Mouse (Mus musculus) kidney, postnatal 36 days (tissue): ENCODE results near the gene Dpp6.

ENCODE experiments used
- DNase-seq, 2 experiments: peaks; one replicate each; pipeline ENCODE4 v3.0.0; 2021 to 2022; ENCODE audit warnings: mixed read lengths in 2 of 2

The Dpp6 gene

DNA sequence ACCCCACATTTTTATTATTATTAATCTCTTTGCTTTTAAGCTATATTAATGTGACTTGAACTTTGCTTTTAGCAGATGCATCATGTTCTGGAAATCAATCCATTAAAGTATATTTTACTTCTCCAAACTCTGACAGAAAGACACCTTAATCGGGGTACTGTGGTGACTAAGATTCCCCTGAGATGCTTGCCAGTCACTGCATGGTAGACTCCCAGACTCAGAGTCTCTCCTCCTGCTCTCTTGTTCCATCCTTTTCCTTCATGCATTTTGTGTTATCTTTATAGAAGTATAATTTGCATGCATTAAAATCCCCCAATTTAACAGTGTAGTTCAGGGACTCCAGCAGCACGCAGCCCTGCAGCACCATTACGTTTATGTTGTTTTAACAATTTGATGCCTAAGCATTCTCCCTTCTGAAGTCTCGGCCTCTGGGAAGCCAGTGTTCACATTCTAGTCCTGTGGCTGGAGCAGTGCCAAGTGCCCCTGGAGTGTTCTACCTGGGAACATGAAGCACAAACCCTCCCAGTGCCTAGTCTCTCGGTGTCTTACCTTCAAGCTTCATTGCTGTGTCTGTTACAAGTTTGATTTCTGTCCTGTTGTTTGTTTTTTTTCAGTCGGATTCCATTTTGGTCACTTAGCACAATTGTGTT, 153.1 kb downstream of the Dpp6 start:
- peak in 1 of 2 experiments; percentile 8 for DNase-seq

GRCm38 (mm10) chr5:26973166-26973565, 156.2 kb downstream of the Dpp6 start:
- no peak for DNase-seq

DNA sequence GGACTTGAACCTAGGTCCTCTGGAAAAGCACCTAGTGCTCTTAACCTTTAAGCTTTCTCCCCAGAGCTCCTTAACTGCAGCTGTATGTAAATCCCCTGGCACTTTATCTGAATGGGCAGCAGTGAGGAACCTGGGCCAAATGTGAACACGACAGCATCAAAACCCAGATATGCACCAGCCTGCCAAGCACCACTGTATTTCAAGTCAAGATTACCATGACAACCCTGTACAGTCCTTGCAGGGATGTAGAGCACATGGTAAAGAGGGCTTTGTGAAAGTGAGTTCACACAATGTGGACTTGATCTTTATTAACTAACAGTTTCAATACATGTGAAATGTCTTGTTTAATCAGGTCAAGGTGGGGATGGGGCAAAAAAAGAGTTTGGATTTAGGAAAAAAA, 162.3 kb downstream of the Dpp6 start:
- no peak for DNase-seq

DNA sequence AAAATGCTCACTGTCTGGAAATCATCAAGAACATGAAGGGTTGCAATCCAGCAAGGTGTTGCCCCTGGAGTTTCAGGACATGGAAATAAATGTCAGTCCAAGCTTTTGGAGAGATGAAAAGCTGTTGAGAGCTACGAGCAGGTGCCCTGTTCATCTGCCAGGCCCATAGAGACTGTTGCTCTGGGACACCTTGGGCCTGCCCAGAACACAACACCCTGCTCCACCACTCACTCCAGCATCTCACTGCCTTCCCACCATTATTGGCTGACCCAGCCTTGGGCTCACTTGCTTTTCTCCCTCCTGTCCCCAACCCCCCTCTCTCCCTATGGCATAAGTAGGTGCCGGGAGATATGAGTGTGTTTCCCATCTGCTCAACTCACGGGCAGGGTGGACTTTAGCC, 162.8 kb downstream of the Dpp6 start:
- no peak for DNase-seq

- no peak for DNase-seq
These were observed 168.1 kb downstream of the Dpp6 start for GRCm38 (mm10) chr5:26985114-26985513.

DNA sequence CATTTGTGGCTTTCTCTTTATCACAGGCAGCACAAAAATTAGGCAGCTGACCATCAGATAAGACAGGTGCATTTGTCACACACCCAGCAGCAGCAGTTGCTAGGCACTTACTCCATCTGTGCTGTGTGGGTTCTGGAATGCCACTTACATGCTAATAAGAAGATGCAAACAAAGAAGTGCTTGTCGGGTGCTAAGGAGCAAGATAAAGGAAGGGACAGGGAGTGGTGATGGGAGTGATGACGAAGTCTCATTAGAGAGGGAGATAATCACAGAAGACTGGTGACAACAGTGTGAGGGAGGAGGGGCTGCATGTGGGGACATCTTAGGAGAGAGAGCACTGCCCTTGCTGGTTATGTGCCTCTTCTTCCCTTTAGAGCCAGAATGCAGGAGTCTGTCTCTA, 174.6 kb downstream of the Dpp6 start:
- DNase-seq, result no peak

DNA sequence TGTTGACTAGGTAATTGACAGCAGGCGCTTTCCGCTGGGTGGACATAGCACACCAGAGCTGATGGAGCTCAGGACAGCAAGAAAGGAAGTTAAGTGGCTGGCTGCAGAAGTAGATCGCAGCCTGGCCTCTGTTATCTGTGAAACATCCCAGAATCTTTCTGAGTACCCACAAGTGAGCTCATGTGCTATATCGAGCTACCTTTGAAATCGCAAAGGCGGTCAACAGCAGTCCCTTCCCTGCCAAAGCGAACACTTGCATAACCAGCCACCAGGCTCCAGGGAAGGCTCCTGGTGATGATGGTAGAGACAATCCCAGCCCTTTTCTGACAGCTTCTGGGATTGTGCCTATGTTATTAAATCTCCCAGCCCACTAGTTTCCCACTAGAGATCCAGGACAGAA, 186.5 kb downstream of the Dpp6 start:
- no peak for DNase-seq

GRCm38 (mm10) chr5:27009157-27009556, 192.2 kb downstream of the Dpp6 start:
- DNase-seq, result no peak

- DNase-seq, result no peak
These were observed 193.6 kb downstream of the Dpp6 start for GRCm38 (mm10) chr5:27010582-27010981.

GRCm38 (mm10) chr5:27018314-27018956, 201.4 kb downstream of the Dpp6 start:
- DNase-seq, result no peak

GRCm38 (mm10) chr5:27028611-27029010, 211.6 kb downstream of the Dpp6 start:
- DNase-seq, result no peak

DNA sequence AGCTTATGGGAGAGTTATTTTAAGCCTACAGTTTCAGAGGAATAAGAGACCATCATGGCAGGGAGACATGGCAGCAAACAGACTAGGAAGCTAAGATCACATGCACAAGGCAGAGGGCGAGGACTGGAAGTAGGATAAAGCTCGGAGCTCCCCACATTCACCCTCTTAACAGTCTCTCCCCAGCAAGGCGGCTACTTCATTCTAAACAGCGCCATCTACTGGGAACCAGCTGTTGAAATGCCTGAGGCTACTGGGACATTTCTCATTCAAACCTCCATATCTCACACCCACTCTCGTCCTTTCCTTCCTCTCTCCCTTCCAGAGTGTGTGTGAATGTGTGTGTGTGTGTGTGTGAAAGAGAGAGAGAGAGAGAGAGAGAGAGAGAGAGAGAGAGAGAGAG, 212.8 kb downstream of the Dpp6 start:
- DNase-seq, result peak in 1 of 2 experiments; percentile 16

GRCm38 (mm10) chr5:27034858-27035257, 217.9 kb downstream of the Dpp6 start:
- DNase-seq, result no peak

- no peak for DNase-seq
These were observed 218.3 kb downstream of the Dpp6 start for GRCm38 (mm10) chr5:27035291-27035690.

DNA sequence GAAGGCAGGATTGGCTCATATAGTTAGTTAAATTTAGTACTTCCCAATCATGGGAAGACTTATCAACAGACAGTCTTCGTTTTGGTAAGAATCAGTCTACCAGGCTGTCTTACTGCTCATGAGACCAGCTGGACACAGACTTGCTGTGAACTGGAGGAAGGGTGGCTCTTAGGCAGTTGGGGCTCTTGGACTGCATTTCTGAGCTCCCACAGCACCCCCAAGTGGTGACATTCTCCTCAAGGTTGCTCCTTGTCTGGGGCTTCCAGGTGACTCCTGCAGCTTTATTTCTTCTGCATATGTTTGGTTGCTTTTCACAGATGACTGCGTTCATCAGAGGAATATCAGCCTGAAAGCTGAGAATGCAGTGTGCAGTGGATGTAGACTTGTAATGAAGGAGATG, 218.9 kb downstream of the Dpp6 start:
- peak in 1 of 2 experiments; percentile 35 for DNase-seq

GRCm38 (mm10) chr5:27037796-27038195, 220.8 kb downstream of the Dpp6 start:
- no peak for DNase-seq

DNA sequence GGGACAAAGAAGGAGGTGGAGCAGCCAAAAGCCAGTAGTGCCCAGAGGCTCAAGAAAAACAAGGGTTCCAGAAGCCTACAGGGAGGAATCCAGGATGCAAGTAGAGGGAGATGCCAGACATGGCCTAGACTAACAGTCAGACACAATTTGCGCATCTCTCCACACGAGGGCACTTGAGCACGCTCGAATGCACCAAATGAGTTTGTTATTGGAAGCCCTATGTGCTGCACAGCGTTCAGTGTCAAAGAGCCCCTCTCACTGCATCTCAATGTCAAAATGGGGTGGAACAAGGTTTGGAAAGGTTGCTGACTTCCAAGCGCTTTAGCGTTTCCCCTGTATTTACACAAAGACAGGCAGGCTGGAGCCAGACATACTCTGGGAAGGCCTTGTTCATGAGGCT, 231.2 kb downstream of the Dpp6 start:
- peak; percentile 6 to 55 for DNase-seq

GRCm38 (mm10) chr5:27048926-27049325, 231.9 kb downstream of the Dpp6 start:
- DNase-seq, result no peak

- DNase-seq, result no peak
These were observed 232.5 kb downstream of the Dpp6 start for GRCm38 (mm10) chr5:27049341-27050091.

GRCm38 (mm10) chr5:27051250-27051649, 234.2 kb downstream of the Dpp6 start:
- DNase-seq, result no peak

GRCm38 (mm10) chr5:27052441-27052840, 235.4 kb downstream of the Dpp6 start:
- peak in 1 of 2 experiments; percentile 59 for DNase-seq

- DNase-seq, result peak; percentile 24 to 35
These were observed 239.4 kb downstream of the Dpp6 start for GRCm38 (mm10) chr5:27056436-27056835.

- DNase-seq, result no peak
These were observed 243.1 kb downstream of the Dpp6 start for GRCm38 (mm10) chr5:27060114-27060513.

DNA sequence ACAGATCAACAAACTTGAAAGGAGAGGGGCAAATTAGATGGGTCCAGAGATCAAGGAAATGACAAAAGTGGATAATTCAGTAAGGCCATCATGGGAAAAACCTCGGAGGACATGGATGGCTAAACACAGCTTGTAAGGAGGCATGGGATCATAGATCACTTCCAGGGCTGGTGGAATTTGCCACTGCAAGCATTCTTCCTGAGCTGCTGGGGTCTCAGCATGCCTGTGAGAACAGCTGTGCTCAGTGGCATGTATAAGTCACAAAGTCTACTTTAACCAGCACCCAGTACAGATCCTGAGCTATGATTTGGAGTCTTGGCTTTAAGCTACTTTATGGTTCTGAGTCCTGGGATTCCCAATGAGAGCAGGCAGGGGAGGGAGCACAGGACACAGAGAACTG, 246.9 kb downstream of the Dpp6 start:
- peak; percentile 41 to 51 for DNase-seq
